Mouse (Mus musculus) megakaryocyte progenitor cell, adult 5-6 weeks (primary cell): ENCODE measurements around the gene Gm2564. TPM values are rescaled to one million over a fixed set of nuclear protein-coding genes. Genes with fewer than 3 reads are reported as not detected.
"Not testable (repeated sequence)": the region's sequence is repeated elsewhere in the genome, so short reads cannot be mapped to it uniquely, and the experiment has no call there.

Experiments used
- ATAC-seq: replicated peaks from 2 replicates; pipeline ENCODE4 v1.8.0; 2016; ENCODE audit warnings: mild to moderate bottlenecking, moderate TSS enrichment, inconsistent platforms; ENCODE audit not compliant: poor library complexity
- total RNA-seq, 2 experiments: library from RNA; stranded (forward) in 1 of 2; stranded (reverse) in 1 of 2; fragments of 157-497, 149-512 nt in 1 of 2; fragments of 200-1000 nt in 1 of 2; gene quantifications; 2 replicates each; pipeline versions ENCODE4 v1.2.3 to v1.2.4; 2015 to 2017

Gene Gm2564
- total RNA-seq (2015) (0.37 and 1.0 TPM in 2 replicates), total RNA-seq (2017) (not detected in 2 replicates)

DNA sequence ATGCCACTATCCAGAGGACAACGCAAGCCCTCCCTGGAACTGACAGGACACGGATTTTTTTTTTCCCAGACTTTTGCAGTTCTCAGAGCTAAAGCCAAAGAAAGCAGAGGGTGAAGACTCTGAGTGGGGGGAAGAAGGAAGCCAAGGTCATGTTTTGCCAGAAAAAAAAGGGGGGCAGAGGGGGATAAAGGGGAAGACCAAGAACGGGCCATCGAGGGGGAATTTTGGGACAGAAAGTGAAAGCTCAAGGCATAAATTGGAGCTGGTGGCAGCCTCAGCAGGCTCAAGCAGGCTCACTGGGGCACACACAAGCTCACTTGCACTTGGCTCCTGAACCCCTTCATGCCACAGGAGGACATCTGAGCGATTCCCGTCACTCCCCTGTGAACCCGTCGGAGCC lies at the start of gene Gm2564:
Gene Gm2564, plus strand, starts transcription at position 301 of the 400 bp plus-strand sequence.
- not testable (repeated sequence) for ATAC-seq

DNA sequence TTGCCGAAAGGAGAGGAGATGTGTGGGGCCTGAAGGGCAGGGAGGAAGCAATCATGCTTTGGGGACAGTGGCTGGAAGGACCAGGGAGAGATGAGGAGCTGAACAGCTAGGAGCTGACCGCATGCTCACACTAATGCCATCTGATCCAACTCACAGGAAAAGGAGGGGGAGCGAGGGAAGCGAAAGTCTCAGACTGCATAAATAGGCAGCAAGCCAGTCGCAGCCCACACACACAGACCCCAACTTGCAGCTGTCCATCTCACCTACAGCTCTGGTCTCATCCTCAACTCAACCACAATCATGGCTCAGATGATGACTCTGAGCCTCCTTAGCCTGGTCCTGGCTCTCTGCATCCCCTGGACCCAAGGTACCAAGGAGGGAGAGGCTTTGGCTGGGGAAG lies 17.6 kb upstream of the Gm2564 start, which contains the start of gene Gm10591:
Gene Gm10591, plus strand, starts transcription at position 301 of the 400 bp plus-strand sequence.
- ATAC-seq: not testable (repeated sequence)

DNA sequence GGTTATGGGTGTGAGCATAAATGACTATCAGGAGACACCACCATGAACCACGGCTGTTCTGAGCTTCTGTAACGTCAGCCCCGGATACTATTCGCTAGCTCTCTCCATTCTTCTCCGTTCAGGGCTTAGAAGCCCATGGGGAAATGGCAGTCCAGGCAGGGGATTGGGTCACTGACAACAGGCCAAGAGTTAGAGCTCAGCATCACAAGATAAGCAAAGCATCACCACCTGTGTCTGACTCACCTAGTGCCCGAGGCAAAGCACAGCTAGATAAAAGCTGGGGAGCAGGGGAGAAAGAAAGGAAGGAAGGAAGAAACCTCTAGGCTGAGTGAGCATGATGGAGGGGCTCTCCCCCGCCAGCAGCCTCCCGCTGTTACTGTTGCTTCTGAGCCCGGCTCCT lies 25.4 kb downstream of the Gm2564 start, which contains the start of gene Ccl27b:
Gene Ccl27b, plus strand, starts transcription at position 301 of the 400 bp plus-strand sequence.
- not testable (repeated sequence) for ATAC-seq

DNA sequence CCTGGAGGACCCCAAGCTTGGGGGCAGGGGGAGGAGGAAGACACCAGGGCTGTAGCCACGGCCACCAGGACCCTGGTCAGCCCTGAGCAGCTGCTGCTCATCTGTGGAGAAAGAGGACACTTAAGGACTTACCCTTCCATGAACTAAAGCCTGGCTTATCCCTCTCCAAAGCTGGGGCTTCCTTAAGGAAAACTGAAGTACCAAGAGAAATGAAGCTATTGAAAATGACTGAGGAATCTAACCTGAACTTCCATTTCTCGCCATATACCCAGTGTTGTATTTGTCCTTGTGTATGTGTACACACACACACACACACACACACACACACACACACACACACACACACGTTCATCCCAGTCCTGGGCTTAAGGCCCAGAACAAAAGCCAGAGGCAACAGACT lies 32.3 kb downstream of the Gm2564 start, which contains the start of gene Il11ra2:
Gene Il11ra2, minus strand, starts transcription at position 101 of the 400 bp plus-strand sequence.
- not testable (repeated sequence) for ATAC-seq

DNA sequence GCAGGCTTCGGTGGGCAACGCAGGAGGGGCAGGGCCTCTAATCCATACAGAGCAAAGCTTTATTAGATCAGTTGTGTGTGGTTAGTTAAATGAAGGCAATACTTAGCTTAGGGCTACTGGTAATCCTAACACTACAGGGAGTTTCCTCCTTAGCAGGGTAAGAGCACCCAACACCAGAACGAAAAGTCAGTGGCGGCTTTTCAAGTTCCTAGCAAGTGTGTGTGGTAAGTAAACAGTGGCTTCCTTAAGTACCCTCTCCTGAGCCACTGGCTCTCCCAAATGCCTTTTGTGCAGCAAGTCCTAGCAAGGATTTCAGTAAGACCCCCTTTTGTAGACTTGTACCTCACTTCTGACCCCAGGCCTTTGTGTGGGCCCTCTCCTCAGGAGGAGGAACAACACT lies 45.9 kb downstream of the Gm2564 start:
- not testable (repeated sequence) for ATAC-seq

DNA sequence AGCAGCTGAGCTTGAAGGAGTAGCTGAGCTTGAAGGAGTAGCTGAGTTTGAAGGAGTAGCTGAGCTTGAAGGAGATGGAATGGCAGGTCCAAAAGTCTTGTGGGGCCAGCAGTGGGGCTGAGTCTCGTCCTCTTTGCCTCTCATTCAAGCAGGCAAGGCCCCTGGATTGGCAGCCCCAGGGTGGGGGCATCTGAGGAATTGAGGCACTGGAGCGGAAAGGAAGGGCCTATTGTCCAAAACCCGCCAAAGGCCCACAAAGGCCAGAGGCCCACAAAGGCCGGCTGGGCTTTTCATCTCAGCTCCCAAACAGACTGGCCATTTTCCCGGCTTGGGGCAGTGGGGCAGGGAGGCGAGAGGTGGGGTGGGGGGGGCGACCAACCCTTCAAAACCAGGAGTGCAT lies 49.8 kb downstream of the Gm2564 start:
- ATAC-seq: not testable (repeated sequence)

DNA sequence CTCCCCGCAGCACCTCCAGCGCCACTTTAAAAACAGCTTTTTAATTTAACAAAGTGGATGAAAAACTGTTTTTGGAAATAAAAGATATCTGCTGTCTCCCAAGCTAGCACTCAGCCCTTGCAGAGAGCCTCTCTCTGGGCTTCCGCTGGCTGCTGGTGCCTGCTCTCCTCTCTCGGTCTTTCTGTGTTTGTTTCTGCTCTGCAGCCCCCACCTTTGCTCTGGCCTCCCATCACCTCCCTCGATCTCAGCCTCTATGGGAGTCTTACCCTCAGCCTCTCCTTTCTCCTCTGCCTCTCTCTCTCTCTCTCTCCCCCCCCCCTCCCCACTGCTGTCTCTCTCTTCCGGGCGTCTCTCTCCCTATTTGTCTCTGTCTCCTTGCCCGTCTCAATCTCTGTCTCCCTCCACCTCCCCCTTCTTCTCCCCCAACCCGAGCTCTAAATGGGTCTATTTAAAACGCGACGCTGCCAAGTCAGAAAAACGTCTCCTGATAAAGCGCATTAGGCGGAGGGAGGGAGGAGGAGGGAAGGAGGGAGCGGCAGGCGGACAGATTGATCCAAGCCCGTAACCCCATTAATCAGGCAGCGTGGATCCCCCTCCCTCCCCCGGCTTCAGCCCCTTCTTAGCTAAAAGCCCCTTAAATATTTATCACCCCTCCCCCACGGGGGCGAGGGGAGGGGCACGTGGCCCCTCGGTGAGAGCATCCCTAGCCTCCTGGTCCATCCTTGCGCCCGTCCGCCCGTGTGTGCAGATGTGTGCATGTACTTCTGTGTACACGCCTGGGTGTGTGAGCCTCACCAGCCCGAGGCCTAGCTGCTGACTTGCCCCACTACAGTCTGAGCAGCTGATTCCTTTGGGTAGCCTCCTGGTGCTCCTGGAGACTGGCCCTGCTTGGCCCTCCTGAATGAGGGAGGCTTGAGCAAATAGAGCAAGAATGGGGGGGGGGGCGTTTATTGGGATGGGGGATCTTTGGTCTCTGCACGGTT lies 51.1 kb downstream of the Gm2564 start:
- not testable (repeated sequence) for ATAC-seq

Other genes starting within 250 kb of the Gm2564 start
- gene Gm21586, start 190.3 kb upstream of the Gm2564 start, total RNA-seq (2015): not detected in 2 replicates
- 1.8 TPM in 1 of 2 replicates, not detected in the other for gene Gm21586, start 190.3 kb upstream of the Gm2564 start, total RNA-seq (2017)
- gene Gm2163, start 163.0 kb upstream of the Gm2564 start, total RNA-seq (2015): 0.39 and 0.74 TPM in 2 replicates
- gene Gm2163, start 163.0 kb upstream of the Gm2564 start, total RNA-seq (2017): 0.08 and 0.10 TPM in 2 replicates
- 0.10 TPM in 1 of 2 replicates, not detected in the other for gene Fam205a2, start 101.5 kb upstream of the Gm2564 start, total RNA-seq (2015)
- 0.07 TPM in 1 of 2 replicates, not detected in the other for gene Fam205a2, start 101.5 kb upstream of the Gm2564 start, total RNA-seq (2017)
- gene Gm10591, start 17.5 kb upstream of the Gm2564 start, total RNA-seq (2015): not detected in 2 replicates
- not detected in 2 replicates for gene Gm10591, start 17.5 kb upstream of the Gm2564 start, total RNA-seq (2017)
- not detected in 2 replicates for gene Ccl27b, start 25.5 kb downstream of the Gm2564 start, total RNA-seq (2015)
- gene Ccl27b, start 25.5 kb downstream of the Gm2564 start, total RNA-seq (2017): not detected in 2 replicates
- gene Il11ra2, start 32.2 kb downstream of the Gm2564 start, total RNA-seq (2015): not detected in 2 replicates
- not detected in 2 replicates for gene Il11ra2, start 32.2 kb downstream of the Gm2564 start, total RNA-seq (2017)
- gene 4930578G10Rik, start 105.8 kb downstream of the Gm2564 start, total RNA-seq (2015): not detected in 2 replicates
- not detected in 2 replicates for gene 4930578G10Rik, start 105.8 kb downstream of the Gm2564 start, total RNA-seq (2017)
- not detected in 2 replicates for gene Ccl19, start 126.9 kb downstream of the Gm2564 start, total RNA-seq (2015)
- not detected in 2 replicates for gene Ccl19, start 126.9 kb downstream of the Gm2564 start, total RNA-seq (2017)
- not detected in 2 replicates for gene Ccl21a, start 144.3 kb downstream of the Gm2564 start, total RNA-seq (2015)
- not detected in 2 replicates for gene Ccl21a, start 144.3 kb downstream of the Gm2564 start, total RNA-seq (2017)
- gene Fam205a1, start 224.2 kb downstream of the Gm2564 start, total RNA-seq (2015): not detected in 2 replicates
- gene Fam205a1, start 224.2 kb downstream of the Gm2564 start, total RNA-seq (2017): not detected in 2 replicates
- gene Gm12394, start 227.1 kb downstream of the Gm2564 start, total RNA-seq (2015): not detected in 2 replicates
- not detected in 2 replicates for gene Gm12394, start 227.1 kb downstream of the Gm2564 start, total RNA-seq (2017)
- not detected in 2 replicates for gene Fam205c, start 244.5 kb downstream of the Gm2564 start, total RNA-seq (2015)
- gene Fam205c, start 244.5 kb downstream of the Gm2564 start, total RNA-seq (2017): not detected in 2 replicates